Mouse (Mus musculus): ENCODE measurements around the gene Slc24a3. TPM values are rescaled to one million over a fixed set of nuclear protein-coding genes. Genes with fewer than 3 reads are reported as not detected.

The Slc24a3 gene
- total and polyA plus RNA-seq, 3 experiments, result not detected

DNA sequence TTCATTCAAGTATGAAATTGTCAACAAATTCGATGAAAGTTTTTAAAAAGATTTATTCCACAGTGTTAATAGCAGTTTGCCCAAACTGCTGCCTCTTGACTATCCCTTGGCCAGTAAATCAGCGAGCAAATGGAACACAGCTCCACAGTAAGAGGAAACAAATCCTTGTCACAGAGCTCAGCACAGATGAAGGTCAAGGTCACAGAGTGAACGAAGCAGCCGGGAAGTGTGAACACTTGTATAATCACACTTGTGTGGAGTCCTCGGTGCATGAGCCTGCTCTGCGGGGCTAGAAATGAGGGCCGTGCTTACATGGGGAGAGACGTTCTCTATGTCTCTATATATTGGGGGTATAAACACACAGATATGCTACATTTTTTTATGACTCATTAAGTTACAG lies 397.0 kb downstream of the Slc24a3 start:
- Histone ChIP-seq H3K36me3 (ENCODE audit: control insufficient read depth in 1 of 2, insufficient read depth in 2 of 2, low read length in 2 of 2) (no peaks in the 10 kb centered on the region), H3K27ac (ENCODE audit: control insufficient read depth, low read depth, low read length) (no peak overlapping the region), H3K4me3 (ENCODE audit: control insufficient read depth in 1 of 2, insufficient read depth in 1 of 2, low read depth in 2 of 2, low read length in 2 of 2) (no peak overlapping the region), H3K27me3 (ENCODE audit: control insufficient read depth in 1 of 2, insufficient read depth in 2 of 2, low read length in 2 of 2) (no peaks in the 10 kb centered on the region), H3K9me3 (replicated peaks; ENCODE audit: insufficient read depth, low read length) (no peaks in the 10 kb centered on the region), H3K9ac (ENCODE audit: control insufficient read depth, low read depth, low read length, poor library complexity, severe bottlenecking) (no peak overlapping the region), H3K79me2 (ENCODE audit: control insufficient read depth, insufficient read depth, low read length, poor library complexity) (no peaks in the 10 kb centered on the region), H3K4me1 (ENCODE audit: control insufficient read depth in 1 of 2, insufficient read depth in 2 of 2, low read length in 2 of 2) (no peaks in the 10 kb centered on the region)
- no peak for TF ChIP-seq TBP (IDR thresholded peaks at IDR 0.05; ENCODE audit: low read depth, low read length)
- no peak for TF ChIP-seq MEF2A (IDR thresholded peaks at IDR 0.05; ENCODE audit: extremely low read depth, insufficient replicate concordance, low read depth, low read length, poor library complexity, severe bottlenecking)
- no peak for TF ChIP-seq SIN3A (IDR thresholded peaks at IDR 0.05; ENCODE audit: low read length)
- TF ChIP-seq USF2 (IDR thresholded peaks at IDR 0.05; ENCODE audit: borderline replicate concordance in 1 of 2, insufficient read depth in 1 of 2, low read depth in 1 of 2, low read length in 2 of 2), result no peak
- no peak for TF ChIP-seq E2F4 (IDR thresholded peaks at IDR 0.05; ENCODE audit: borderline replicate concordance, low read depth, low read length)
- DNase-seq (ENCODE audit: low read depth, low spot score), result no peak

DNA sequence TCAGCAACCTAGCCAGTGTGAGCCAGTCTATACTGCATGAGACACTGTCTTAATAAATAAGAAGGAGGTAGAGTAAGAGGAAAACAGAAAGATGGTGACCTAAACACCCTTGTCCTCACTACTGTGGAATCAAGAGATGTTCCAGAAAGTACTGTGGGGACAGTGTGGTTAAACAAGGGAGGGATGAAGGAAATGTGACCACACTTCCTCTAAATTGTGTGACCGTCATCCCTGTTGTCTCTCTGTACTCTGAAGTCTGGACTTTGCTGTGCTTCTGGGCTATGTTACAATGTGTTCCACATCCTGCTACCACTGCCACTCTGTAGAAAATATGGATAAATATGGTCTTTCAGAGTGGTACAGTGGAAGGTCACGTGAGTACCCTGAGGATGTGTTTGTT lies 399.4 kb downstream of the Slc24a3 start:
- Histone ChIP-seq H3K9ac (ENCODE audit: control insufficient read depth, low read depth, low read length, poor library complexity, severe bottlenecking) (no peak overlapping the region), H3K9me3 (replicated peaks; ENCODE audit: insufficient read depth, low read length) (no peaks in the 10 kb centered on the region), H3K27ac (ENCODE audit: control insufficient read depth, low read depth, low read length) (no peak overlapping the region), H3K79me2 (ENCODE audit: control insufficient read depth, insufficient read depth, low read length, poor library complexity) (no peaks in the 10 kb centered on the region), H3K36me3 (ENCODE audit: control insufficient read depth in 1 of 2, insufficient read depth in 2 of 2, low read length in 2 of 2) (no peaks in the 10 kb centered on the region), H3K4me3 (ENCODE audit: control insufficient read depth in 1 of 2, insufficient read depth in 1 of 2, low read depth in 2 of 2, low read length in 2 of 2) (no peak overlapping the region), H3K4me1 (ENCODE audit: control insufficient read depth in 1 of 2, insufficient read depth in 2 of 2, low read length in 2 of 2) (no peaks in the 10 kb centered on the region), H3K27me3 (ENCODE audit: control insufficient read depth in 1 of 2, insufficient read depth in 2 of 2, low read length in 2 of 2) (no peaks in the 10 kb centered on the region)
- DNase-seq (ENCODE audit: low read depth, low spot score), result no peak
- no peak for TF ChIP-seq MYC (IDR thresholded peaks at IDR 0.05; ENCODE audit: low read depth, low read length)
- no peak for TF ChIP-seq MAFK (IDR thresholded peaks at IDR 0.05; ENCODE audit: borderline replicate concordance, low read depth, low read length)
- TF ChIP-seq ZC3H11A (IDR thresholded peaks at IDR 0.05; ENCODE audit: low read depth, low read length), result no peak
- no peak for TF ChIP-seq HCFC1 (IDR thresholded peaks at IDR 0.05; ENCODE audit: low read depth, low read length)
- TF ChIP-seq MXI1 (IDR thresholded peaks at IDR 0.05; ENCODE audit: low read depth, low read length), result no peak
- TF ChIP-seq MEF2A (IDR thresholded peaks at IDR 0.05; ENCODE audit: extremely low read depth, insufficient replicate concordance, low read depth, low read length, poor library complexity, severe bottlenecking), result no peak
- no peak for TF ChIP-seq TAL1 (IDR thresholded peaks at IDR 0.05; ENCODE audit: low read length)
- no peak for TF ChIP-seq CHD2 (IDR thresholded peaks at IDR 0.05; ENCODE audit: low read length)
- TF ChIP-seq JUND (IDR thresholded peaks at IDR 0.05; ENCODE audit: low read depth, low read length), result no peak
- no peak for TF ChIP-seq ZMIZ1 (IDR thresholded peaks at IDR 0.05; ENCODE audit: low read depth, low read length)
- TF ChIP-seq MAX (IDR thresholded peaks at IDR 0.05; ENCODE audit: low read length), result no peak
- TF ChIP-seq SIN3A (IDR thresholded peaks at IDR 0.05; ENCODE audit: low read length), result no peak
- TF ChIP-seq MAZ (IDR thresholded peaks at IDR 0.05; ENCODE audit: low read depth, low read length), result no peak
